Comparison of ENCODE assay signal across 18 mouse cellular contexts in genomic region chr1:92063271-92063670, GRCm38 (mm10).
DNase-seq lines count a peak whose midpoint lies in the region; ATAC-seq lines count a peak whose summit lies in the region.
"Had no signal": no experiment of that assay in that cellular context is flagged by ENCODE, and none has a peak within 500 bp of the region (broad histone marks: within the 10 kb centered on the region; RNA-seq: fewer than 3 reads in every experiment).

No protein-coding gene starts in this region.

- H3K27ac ChIP-seq in midbrain, embryonic 10.5 days (replicated peaks) = peak overlapping the region; percentile 23; the same call in 1 of the 2 replicates
- no peak overlapping the region for H3K27ac ChIP-seq in midbrain, embryonic 11.5 days (ENCODE audit: low read depth, low read length)
- H3K27ac ChIP-seq: forebrain, embryonic 13.5 days; heart, embryonic 10.5 days; layer of hippocampus, adult 2 months; limb, embryonic 10.5 days; macrophage had no signal

- H3K36me3 ChIP-seq in midbrain, embryonic 10.5 days = no peaks in the 10 kb centered on the region
- H3K36me3 ChIP-seq in midbrain, embryonic 11.5 days (ENCODE audit: control insufficient read depth, insufficient read depth, low read length) = no peaks in the 10 kb centered on the region
- H3K36me3 ChIP-seq: heart, embryonic 10.5 days; limb, embryonic 10.5 days had no signal

- H3K4me3 ChIP-seq in midbrain, embryonic 10.5 days = no peak overlapping the region
- H3K4me3 ChIP-seq in midbrain, embryonic 11.5 days (ENCODE audit: low read depth, low read length) = no peak overlapping the region
- H3K4me3 ChIP-seq: forebrain, embryonic 13.5 days; heart, embryonic 10.5 days; layer of hippocampus, adult 2 months; limb, embryonic 10.5 days had no signal

- ATAC-seq in cerebellum, adult (ENCODE audit: insufficient number of reproducible peaks, low FRiP score, low TSS enrichment) = 0 out of 2 replicates have a peak, but pooled peaks have one; percentile 61
- no peak for ATAC-seq in midbrain, embryonic 11.5 days (ENCODE audit: low FRiP score)
- ATAC-seq: forebrain, embryonic 13.5 days had no signal

- no peak for DNase-seq in cerebellum, postnatal 4 days (ENCODE audit: low spot score in 2 of 2)
- DNase-seq in midbrain, embryonic 10.5 days (ENCODE audit: low spot score) = no peak
- DNase-seq in midbrain, embryonic 11.5 days (ENCODE audit: low spot score, missing footprints) = no peak
- DNase-seq in cerebellum, adult 9-10 months = peak; percentile 58
- DNase-seq in spleen, postnatal 14 days (ENCODE audit: low spot score in 2 of 2) = no peak
- no peak for DNase-seq in testis, postnatal 14 days (ENCODE audit: low spot score)
- DNase-seq: adrenal gland, postnatal 14 days; kidney, adult 8-10 months; kidney, postnatal 25 days; liver; right cerebral cortex, postnatal 14 days; thymus, postnatal 25 days had no signal

- no peaks in the 10 kb centered on the region for H3K27me3 ChIP-seq in midbrain, embryonic 10.5 days (ENCODE audit: low read depth, poor library complexity, severe bottlenecking)
- H3K27me3 ChIP-seq in midbrain, embryonic 11.5 days (ENCODE audit: control insufficient read depth, insufficient read depth, low read length) = no peaks in the 10 kb centered on the region
- H3K27me3 ChIP-seq: forebrain, embryonic 13.5 days had no signal

- H3K9me3 ChIP-seq in midbrain, embryonic 10.5 days (replicated peaks) = no peaks in the 10 kb centered on the region
- H3K9me3 ChIP-seq in midbrain, embryonic 11.5 days (ENCODE audit: control insufficient read depth, low read length) = no peaks in the 10 kb centered on the region
- H3K9me3 ChIP-seq: forebrain, embryonic 13.5 days; heart, embryonic 10.5 days; limb, embryonic 10.5 days had no signal

- H3K4me1 ChIP-seq in midbrain, embryonic 10.5 days = peaks cover 32% of the 10 kb centered on the region
- peaks cover 16% of the 10 kb centered on the region for H3K4me1 ChIP-seq in midbrain, embryonic 11.5 days (ENCODE audit: control insufficient read depth, insufficient read depth, low read length)

- no peak overlapping the region for H3K4me2 ChIP-seq in midbrain, embryonic 11.5 days
- H3K4me2 ChIP-seq: forebrain, embryonic 13.5 days had no signal

- no peak overlapping the region for H3K9ac ChIP-seq in midbrain, embryonic 11.5 days (ENCODE audit: low read length)
- H3K9ac ChIP-seq: forebrain, embryonic 13.5 days had no signal

- WGBS in midbrain, embryonic 10.5 days = 91% methylated on average over 3 of the region's 3 CpGs
- 99% methylated on average over 3 of the region's 3 CpGs for WGBS in midbrain, embryonic 11.5 days
